Mouse (Mus musculus): ENCODE data around the gene Gpm6a.

- TF ChIP-seq POLR2A (IDR thresholded peaks at IDR 0.05; ENCODE audit: borderline replicate concordance, control insufficient read depth, low read depth, low read length) (no peak), CTCF (IDR thresholded peaks at IDR 0.05; ENCODE audit: control insufficient read depth, insufficient read depth, low read length) (no peak)
Observed at GRCm38 (mm10) chr8:55035416-55035815, 80.8 kb downstream of the Gpm6a start.
